Mouse (Mus musculus) left cerebral cortex, adult 11 months (tissue): Measurements from ENCODE around the gene Lmbrd2.

Experiments
- DNase-seq: peaks from one replicate; pipeline ENCODE4 v3.0.0; 2022; ENCODE audit warnings: low spot score

The Lmbrd2 gene

DNA sequence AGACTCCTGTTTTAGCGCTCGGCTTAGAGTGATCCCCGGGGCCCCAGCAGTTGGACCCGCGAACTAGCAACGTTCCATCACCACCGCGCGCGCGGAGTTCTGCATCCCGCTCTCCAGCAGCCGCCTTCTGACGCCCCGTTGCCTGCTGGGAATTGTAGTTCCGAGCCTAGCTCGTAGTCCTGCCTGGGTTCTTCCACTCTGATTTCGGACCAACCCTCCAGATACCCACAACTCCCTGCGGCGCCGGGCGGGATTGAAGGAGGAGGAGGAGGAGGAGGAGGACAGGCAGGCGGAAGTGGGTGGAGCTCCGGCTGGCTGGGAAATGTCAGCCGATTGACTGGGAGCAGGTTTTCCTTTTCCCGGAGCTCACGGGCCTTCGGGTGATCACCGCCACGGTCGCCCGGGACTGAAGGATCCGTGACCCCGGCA, at the start of gene Lmbrd2:
Gene Lmbrd2 (plus strand): TSS at position 299 of the 429 bp plus-strand sequence.
- DNase-seq = peak; percentile 95

- no peak for DNase-seq
These were observed 49.7 kb upstream of the Lmbrd2 start for GRCm38 (mm10) chr15:9090662-9091061.

DNA sequence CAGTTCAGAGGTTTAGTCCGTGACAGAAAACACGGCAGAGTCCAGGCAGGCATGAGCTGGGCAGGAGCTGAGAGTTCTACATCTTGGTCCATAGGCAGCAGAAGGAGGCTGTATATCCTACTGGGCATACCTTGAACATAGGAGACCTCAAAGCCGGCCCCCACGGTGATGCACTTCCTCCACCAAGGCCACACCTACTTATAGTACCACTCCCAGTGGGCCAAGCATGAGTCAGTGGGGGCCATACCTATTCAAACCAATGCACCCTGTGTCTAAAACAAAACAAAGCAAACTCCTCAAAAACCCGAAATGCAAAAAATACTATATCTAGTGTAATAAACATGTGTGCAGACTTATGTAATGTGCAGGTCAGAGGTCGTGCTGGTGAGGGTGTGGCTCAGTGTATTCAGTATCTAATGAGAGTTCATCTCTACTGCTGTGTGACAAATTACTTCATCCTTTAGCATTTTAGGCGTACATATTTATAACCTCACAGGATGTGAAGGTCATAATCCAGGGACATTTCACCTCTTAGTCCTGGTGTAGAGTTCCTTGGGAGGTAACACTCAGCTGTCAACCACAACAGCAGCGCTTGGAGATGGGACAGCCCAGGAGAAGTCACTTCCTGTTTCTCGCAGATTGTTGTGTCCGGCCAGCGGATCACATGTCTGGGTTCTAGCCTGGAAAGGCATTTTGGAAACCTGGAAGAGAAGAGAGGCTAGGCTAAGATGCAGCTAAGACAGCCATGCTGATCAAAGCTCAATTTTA, 46.6 kb upstream of the Lmbrd2 start:
- DNase-seq = no peak

- peak; percentile 39 for DNase-seq
These were observed 46.0 kb upstream of the Lmbrd2 start for GRCm38 (mm10) chr15:9094366-9094750.

DNA sequence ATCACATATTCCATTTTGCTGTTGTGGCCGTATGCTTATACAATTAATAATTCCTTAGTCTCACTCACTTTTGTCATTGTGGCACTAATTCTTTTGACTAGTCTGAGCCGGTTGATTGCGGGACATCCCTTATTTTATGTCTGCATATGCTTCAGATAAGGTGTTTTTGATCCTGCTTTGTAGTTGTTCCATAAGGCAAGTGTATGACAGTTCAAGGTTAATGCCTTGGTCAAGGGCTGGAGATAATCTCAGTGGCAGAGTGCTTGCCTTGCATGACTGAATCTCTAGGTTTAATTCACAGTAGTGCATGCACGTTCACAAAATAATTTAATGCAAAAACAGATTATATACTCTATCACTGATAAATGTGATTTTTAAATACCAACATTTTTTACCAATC, 43.5 kb upstream of the Lmbrd2 start:
- DNase-seq = no peak

DNA sequence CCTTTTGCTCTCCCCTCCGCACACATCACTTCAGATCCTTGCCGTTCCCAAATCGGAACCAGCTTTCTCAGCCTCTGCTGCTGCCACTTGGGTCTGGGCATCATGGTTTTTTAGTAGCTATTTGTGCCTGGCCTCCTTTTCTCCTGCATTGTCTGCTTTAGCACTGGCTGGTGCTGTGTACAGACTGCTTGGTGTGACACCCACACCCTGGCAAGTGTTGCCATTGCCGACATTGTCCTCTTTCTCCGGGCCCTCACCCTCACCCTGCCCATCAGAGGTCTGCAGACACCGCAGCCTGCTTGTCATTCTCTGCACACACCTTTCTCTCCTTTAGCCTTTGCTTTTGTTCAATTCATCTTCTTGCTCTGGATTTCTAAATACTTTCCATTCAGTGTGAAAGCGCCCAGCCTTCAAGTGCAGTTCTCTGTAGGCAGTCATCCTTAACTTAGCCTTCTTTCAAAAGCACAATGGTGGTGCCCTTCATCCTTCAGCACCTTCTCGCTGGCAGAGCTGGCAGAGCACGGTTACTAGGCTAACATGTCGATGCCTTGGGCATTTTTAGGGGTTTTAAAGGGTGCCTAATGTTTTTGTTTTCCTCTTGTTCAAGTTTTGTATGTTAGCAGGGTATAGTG, 39.8 kb upstream of the Lmbrd2 start:
- no peak for DNase-seq

GRCm38 (mm10) chr15:9106303-9107074, 33.9 kb upstream of the Lmbrd2 start:
- DNase-seq = no peak

- DNase-seq = no peak
These were observed 29.6 kb upstream of the Lmbrd2 start for GRCm38 (mm10) chr15:9110526-9111347.

- no peak for DNase-seq
These were observed 28.7 kb upstream of the Lmbrd2 start for GRCm38 (mm10) chr15:9111648-9112047.

- DNase-seq = no peak
These were observed 26.8 kb upstream of the Lmbrd2 start for GRCm38 (mm10) chr15:9113556-9113955.

GRCm38 (mm10) chr15:9114131-9114530, 26.2 kb upstream of the Lmbrd2 start:
- no peak for DNase-seq

GRCm38 (mm10) chr15:9114599-9114998, 25.8 kb upstream of the Lmbrd2 start:
- no peak for DNase-seq

DNA sequence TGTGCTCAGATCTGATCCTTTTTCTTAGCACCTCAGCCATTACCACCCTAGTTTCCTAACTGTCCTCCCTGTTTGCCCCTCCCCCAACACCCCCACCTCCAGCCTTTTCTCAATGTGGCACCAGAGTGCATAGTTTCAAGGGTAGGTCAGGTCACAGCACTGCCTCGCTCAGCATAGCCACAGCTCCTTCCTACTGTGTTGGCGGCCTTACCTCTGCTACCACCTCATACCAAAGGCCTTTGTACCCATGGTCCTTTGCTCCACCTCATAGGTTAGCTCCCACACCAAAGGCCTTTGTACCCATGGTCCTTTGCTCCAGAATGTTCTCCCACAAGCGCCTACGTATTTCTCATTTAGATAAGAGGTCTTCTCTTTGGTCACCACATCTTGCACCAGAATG, 21.5 kb upstream of the Lmbrd2 start:
- no peak for DNase-seq

- no peak for DNase-seq
These were observed 20.3 kb upstream of the Lmbrd2 start for GRCm38 (mm10) chr15:9120081-9120480.

GRCm38 (mm10) chr15:9122989-9123388, 17.4 kb upstream of the Lmbrd2 start:
- no peak for DNase-seq

DNA sequence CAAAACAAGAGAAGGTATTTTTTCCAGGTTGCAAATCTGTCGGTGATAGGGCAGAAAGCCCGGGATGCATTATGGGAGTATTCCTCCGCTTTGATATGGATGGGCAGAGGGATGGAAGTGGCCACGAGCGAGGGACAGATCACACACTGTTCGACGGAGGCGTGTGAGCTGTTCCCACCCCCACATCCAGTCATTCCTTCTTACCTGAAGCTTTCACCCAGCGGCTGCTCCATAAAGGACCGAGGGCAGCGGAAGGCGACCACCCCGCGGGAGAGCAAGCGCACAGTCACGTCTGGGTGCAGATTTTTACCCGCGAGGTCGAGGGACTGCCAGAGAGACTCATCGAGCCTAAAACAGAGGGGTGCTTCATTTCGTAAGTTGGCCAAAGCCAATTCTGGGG, 15.5 kb upstream of the Lmbrd2 start:
- no peak for DNase-seq

- no peak for DNase-seq
These were observed 13.1 kb upstream of the Lmbrd2 start for GRCm38 (mm10) chr15:9127051-9127791.

DNA sequence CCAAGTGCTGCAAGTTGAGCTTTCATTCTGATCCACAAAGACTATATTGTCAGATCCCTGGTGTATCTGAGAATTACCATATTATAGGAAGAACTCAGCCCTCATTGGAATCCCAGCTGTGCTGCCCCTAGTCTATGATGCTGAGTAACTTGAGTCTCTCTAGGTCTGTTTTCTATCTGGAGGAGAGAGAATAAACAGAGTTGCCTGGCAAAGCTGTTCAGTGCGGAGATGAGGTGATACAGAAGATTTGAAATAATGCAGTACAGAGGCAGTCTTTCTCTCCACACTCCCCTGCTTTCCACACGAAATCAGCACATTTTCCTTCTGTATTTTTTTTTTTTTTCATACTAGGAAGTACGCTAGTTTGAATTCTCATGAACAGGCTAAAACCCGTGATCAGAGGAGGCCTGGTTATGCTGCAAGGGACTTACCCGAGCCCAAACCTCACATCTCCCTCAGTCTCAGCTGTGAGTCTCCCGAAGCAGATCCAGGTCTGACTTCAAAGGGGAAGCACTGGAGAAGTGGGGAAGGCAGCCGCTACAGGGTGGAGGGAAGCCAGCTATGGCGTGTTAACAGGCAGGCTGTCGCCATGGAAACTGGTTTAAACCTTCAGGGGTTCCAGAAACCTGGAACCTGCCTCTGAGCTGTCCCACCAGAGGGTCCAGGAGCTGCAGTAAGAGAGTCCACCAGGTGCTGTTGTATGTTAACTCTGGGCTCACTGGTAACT, 9.4 kb upstream of the Lmbrd2 start:
- DNase-seq = no peak

DNA sequence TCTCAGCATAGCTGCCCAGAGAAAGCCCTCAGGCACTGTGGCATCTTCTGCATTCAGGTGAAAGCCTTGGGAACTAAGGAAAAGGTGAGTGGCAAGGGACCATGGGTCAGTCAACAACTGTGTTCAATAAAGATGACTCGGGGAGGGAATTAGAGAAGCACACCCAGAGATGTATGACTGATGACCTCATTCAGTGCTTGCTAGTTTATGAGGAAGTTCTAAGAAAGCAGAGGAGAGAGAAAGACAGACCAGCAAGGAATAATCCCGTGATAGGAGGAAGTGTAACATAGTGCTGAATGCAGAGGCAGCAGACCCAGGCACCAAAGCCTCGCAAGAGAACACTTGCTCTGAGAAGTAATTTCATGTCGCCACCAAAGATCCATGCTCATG, 8.9 kb upstream of the Lmbrd2 start:
- DNase-seq = no peak

DNA sequence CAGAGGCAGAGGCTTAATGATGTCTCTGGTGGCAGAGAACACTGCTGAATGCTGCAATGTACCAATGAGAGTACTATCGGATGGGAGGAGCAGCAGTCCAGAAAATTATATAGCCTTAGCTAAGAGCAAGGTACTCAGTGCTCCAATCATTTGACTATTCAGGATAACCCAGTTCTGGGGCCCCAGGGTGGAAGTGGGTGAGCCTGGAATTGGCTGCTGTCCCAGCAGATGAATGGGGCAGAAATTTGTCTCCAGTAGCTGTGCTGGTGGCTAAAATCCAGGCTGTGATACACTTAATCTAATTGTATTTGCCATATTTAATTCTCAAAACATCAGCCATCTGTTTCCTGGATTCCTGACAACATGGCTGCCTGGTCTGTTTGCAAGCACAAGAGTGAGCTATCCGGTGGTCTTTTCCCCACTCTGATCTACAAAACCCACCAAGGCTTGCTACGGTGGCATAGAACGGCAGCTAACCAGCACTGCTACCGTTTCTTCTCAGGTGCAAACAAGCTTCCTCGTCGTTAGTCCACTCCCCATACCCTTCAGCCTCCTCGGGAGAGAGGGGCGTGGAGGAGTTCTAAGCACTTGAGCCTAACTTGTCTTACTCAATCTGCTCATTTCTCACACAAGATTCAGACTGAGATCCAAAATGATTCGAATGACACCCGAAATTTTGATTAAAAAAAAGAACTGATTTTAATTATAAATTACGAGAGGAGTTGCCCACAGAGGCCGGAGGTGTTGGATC, 7.5 kb upstream of the Lmbrd2 start:
- DNase-seq = no peak
